Mouse (Mus musculus) c-Kit-positive CD71-positive TER-119-positive erythroid progenitor cells, embryonic 14.5 days (primary cell): ENCODE data around the gene Wipi2.

ENCODE experiments used
- DNase-seq: peaks from one replicate; pipeline ENCODE4 v3.0.0-alpha.2; 2013; ENCODE audit warnings: low spot score

Gene Wipi2

DNA sequence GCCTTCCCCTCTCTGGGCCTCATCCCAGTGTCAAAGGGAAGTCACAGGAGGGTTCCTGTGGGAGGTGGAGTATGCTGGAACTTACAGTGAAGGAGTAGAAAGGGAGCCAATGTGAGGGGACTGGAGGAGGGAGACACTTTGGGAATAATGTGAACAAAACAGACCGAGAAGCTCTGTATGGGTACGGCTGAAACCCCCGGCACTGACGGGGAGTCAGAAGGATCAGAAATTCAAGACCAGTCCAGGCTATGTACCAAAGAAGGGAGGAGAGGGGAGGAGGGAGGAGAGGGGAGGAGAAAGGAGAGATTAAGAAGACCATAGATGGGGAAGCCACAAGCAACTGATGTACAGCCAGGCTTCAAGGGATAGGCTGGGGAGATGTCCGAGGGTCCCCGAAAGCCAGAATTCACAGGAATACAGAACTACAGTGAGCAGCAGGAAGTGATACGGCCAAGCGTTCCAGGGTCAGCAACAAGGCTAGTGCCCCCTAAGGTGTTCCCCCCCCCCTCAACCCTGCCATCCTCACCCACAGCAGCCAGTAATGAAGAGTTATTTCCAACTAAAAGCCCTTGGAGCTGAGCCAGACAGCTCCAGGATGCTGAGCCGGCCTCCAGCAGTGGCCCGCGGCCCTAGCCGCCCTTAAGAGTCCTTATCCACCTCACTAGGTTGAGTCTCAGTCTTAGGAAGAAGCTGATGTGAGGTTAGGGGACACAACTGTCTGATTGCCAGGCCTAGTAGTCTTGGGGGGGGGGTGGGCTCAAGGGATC is 65.7 kb downstream of the Wipi2 start:
- DNase-seq = no peak

DNA sequence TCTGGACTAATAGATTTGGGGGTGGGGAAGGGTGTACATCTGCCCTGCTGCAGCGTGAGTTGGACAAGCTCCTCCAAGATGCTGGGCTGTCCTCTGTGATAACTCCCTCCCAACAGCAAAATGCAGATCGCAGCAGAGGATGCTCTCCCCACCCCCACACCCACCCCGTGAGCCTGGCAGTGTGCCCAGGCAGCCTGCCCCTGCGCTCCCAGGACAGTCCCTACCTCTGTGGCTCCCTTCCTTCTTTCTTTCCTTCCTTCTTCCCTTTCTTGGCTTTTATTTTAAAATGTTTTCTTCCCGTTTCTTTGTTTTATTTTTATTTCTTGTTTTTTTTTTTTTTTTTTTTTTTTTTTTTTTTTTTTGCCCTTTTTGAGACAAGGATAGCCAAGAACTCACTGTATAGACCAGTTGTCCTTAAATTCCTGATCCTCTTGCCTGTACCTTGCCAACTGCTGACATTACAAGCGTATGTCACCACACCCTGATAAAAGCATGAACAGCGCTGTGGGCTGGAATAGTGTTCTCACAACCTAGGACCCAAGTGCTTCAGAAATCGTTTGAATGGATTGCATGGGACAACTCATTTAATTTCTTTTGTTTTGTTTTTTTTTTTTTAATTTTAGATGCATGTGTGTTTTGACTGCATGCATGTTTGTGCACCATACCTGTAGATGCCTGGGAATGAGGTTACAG is 66.4 kb downstream of the Wipi2 start:
- DNase-seq = no peak

DNA sequence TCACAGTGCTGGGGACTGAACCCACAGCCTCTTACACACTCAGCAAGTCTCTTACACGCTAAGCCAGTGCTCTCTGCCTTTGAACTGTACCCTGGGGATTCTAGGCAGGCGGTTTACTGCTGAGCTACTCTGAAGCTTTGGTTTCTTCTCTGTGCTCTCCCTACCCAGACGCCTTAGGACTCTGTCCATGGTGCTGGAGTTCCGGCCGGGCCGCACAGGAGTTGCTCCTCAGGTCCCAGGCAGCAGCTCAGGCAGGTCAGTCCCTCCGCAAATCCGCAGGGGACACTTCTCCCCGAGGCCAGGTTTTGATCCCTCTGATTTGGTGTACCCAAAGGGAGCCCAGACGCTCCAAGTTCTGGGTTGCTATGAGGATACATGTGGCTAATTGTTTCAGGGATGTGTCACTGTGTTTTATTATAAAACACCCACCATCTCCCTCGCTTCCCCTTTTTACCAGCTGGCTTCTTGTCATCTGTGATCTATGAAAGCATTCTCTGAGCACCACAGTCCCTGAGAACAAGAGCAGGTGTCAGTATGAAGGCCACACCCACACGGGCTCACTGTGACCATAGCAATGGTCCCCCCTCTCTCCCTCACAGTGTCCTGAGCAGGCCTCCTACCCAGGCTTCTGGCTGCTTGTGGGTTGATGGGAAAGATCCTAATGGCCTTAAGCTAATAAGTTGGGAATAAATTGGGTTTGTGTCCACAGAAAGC is 67.3 kb downstream of the Wipi2 start:
- DNase-seq = no peak

DNA sequence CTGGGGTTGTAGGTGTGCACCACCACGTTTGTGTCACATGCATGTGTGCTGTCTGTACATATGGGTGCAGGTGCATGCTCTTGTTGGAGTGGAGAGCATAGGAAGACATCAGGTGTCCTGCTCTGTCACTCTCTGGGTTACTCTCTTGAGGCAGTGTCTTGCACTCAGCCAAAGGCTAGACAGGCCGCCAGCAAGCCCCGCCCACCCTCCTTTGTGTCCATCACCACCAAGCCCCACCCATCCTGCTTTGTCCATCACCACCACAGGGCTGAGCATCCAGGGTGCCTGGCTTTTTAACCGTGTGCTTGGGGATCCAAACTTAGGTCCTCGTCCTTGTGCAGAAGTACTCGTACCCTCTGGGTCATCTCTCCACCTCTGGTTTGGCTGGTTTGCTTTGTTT is 68.8 kb downstream of the Wipi2 start:
- no peak for DNase-seq

DNA sequence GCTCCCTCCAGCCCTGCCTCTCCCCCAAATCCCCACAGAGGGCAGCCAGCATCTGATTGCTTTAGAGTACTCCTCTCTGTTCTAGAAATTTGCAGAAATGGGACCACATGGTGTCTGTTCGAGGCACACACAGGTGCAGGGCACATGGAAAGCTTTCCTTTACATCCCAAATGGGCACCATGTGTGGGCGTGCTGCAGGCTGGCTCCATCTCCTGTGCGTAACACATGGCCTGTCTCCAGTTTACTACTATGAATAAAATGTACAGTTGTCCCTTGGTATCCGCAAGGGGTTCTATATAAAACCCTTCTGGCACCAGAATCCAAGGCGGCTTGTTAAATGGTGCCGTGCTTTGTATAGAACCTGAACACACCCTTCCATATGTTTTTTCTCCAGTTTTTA is 69.4 kb downstream of the Wipi2 start:
- no peak for DNase-seq

DNA sequence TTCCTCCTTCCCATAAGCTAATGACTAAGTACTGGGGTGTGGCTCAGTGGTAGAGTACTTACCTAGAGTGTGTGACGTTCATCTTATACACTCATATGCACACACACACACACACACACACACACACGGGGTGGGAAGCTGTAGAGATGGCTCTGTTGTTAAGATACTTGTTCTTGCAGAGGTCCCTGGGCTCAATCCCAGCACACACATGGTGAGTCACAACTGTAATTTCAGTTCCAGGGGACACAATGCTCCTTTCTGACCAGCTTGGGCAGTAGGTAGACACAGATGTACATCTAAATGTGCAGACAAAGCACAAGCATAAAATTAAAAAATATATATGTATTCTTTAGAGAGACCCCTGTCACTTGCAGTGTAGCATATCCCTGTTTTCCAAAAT is 70.2 kb downstream of the Wipi2 start:
- DNase-seq = no peak

DNA sequence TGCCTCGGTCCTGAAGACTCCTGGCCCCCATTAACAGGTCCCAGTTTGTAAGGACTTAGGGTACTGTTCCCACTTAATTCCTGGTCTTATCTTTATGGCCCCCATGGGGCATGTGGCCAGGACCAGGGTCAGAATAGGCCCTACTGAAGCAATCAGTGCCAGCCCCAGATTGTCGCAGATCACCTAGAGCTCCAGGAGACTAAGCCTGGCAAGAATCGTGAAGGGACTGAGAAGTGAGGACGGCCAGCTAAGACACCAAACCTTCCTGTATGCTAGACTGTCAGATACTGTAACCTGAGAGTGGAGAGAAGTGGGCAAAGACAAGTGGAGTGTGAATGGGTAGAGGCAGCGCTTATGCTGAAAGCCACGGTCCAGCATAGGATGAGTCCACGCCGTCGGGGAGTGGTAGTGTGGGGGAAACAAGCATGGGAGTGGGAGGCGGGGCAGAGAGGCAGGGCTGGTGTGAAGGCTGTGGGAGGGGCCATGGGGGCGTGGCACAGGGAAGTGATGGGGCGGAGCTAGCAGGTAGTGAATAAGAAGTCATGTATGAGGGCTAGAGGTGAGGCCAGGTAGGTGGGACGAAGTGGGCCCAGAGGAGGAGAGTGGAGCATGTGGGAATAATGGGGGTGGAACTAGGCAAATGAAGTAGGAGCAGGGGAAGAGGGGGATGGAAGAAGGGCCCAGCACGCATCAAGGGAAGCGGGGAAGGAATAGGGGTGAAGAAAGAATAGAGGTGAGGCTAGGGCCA is 73.5 kb downstream of the Wipi2 start:
- no peak for DNase-seq

DNA sequence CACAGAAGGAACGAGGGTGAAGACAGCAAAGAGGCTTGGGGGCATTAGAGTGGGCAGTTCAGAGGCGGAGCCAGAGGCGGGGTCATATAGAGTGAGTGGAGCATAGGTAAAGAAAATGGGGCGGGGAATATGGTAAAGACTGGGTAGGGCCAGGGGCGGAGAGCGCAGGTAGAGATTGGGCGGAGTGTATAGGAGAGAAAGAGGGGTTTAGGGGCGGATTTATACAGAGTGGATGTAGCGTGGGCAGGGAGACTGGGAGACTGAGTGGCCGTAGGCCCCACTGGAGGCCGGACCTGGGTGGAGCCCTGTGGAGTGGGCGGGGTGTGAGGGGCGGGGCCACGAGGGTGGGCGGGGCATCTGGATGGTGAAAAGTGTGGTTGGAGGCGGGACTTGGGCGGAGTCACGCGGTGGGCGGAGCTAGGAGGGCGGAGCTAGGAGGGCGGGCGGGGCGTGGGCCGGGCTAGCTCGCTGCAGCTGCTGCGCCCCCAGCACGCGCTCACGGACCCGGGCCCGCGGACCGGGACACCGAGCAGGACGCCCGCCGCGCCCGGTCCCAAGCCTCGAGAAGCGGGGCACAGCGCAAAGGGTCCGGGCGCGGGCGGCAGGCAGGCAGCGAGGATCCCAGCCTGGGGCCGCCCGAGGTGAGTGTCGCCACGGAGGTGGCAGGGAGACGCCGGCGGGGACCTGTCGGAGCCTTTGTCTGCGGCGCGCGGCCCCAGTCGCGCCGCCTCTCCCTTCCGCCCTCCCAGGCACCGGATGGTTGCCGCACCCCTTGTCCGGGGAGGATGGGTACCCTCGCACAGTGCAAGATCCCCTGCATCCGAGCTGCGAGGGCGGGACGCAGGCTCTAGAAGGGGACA is 74.4 kb downstream of the Wipi2 start:
- no peak for DNase-seq

DNA sequence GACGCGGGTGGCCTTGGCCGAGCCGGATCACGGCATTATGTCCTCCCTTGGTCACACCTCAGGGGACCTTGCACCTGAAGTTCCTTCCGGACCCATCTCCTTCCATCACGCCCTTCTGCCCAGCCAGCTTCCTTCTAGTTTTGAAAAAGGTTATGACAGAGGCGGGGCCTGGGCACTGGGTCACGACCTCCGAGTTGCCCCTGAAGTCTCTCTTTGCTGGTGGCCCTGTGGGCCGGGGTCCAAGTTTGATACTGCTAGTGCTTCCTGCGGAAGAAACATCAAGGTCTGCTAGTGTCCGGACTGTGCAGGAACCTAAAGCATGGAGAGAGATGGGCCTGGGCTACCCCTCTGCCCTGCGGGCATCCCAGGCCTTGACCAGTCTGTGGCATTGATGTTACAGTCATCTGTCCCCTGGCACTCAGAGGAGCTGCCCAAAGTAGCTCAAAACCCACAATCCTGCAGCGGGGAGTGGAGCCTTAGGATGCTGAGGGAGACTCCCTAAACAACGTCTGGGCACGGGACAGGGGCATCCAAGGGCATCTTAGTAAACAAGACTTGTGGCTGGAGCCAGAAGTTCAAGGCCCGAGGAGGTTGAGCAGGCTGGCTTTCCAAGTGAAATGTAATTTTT is 75.1 kb downstream of the Wipi2 start:
- no peak for DNase-seq

DNA sequence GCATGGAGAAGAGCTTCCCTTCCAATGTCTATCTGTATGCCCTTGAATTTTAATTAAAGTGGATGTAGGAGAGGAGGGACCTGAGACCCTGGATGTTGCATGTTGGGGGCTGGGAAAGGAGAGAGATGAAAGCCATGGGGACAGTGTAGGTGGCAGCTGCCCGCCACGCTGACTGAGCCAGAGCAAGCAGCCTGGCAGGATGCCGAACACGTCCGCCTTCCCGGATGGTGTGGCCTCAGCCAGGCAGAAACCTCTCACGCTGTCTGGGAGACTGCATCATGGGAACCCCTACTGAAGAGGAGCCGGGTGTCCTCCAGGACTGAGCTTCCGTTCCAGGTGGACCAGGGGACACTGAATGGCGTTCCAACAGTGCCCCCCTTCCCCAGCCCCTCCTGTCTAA is 76.1 kb downstream of the Wipi2 start:
- DNase-seq = no peak

DNA sequence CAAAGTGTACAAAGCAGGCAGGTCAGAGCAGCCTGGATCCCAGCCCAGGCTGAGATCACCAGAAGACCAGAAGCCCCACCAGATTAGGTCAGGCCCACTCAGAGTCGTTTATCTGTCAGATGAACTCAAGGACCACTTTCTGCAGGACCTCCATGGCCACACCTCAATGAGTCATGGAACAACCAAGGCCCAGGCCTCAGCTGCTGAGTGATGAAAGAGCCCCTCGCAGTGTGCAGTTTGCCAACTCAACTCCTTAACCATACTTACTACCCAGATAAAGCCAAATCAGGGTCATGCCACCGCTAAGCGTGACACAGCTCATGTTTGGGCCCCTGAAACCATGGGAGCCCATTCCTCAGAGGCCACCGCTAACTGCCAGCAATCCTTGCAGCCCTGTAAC is 80.2 kb downstream of the Wipi2 start:
- no peak for DNase-seq

DNA sequence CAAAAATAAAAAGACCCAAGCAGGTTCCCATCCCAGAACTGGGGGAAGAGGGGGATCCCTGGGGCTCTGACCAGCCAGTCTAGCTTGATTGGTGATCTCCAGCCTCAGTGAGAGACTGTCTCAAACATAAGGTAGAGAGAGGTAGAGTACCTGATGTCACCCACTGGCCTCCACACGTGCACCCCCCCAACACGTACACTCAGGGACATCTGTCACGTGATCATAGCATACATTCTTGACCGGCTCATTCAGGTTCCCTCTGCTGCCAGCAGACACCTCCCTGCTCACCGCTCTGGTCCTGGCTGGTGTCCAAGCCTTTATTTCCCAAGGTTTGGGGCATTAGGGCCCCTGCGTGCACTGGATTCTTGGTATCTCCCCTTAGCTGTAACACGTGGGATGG is 81.9 kb downstream of the Wipi2 start:
- DNase-seq = no peak

DNA sequence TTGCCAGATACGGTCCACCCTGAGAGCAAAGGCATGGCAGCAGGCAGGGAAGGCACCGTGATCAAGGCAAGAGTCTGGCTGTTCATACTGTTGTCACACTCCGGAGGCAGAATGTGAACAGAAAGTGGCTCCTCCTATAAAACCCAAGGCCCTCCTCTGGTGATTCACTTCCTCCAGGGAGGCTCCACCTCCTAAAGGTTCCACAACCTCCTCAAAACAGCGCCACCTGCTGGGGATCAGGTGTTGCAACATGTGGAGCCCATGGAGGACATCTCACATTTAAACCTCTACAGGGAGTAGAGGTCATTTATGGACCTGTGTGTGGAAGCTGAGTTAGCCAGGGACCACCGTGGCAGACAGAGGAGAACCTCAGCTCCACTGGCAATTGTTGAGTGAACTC is 84.9 kb downstream of the Wipi2 start:
- no peak for DNase-seq

DNA sequence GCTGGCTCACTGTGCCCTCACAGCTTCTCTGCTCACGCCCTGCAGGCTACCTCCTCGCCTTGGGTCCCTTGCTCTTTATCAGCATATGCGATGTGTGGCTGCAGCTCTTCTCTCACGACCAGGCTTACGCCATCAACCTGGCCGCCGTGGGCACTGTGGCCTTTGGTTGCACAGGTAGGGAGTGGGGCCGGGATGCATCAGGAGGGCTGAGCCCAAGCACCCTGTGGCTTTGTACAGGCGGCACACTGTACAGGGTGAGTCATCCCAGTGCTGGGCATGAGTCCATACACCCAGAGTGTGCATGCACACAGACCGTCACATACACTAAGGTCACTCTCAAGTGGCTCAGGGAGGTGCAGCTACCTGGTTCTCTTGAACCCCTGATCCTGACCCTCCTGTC is 86.5 kb downstream of the Wipi2 start:
- no peak for DNase-seq

DNA sequence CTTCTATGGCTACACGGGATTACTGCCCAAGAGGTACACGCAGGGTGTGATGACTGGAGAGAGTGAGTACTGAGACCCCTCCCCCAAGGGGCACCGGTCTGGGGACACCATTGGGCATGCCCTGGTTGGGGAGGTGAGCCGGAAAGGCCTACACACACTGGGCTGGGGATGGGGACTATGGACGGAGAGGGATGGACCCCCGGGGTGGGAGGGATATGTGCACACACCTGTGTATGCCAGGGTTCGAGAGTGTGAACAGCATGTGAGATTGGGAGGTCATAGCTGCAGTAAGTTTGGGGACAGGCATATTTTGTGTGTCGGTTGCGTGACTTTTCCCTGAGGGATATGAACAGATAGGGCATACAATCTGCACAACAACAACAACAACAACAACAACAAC is 87.6 kb downstream of the Wipi2 start:
- no peak for DNase-seq

DNA sequence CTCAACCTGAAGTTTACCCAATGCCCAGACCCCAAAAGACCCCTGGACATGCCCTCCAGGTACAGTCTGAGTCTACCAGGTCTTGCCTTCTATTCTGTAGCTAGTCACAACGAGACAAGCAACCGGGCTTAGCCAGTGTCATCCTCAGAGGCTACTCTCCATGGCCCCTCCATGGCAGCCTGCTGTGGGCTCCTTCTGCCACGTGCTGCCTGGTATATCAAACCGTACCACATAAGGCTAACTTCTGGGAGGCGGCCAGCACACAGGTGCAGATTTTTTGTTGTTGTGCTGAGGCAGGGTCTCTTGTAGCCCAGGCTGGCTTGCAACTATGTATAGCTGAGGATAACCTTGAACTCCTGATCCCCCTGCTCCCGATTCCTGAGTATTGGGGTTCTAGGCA is 88.6 kb downstream of the Wipi2 start:
- DNase-seq = no peak

DNA sequence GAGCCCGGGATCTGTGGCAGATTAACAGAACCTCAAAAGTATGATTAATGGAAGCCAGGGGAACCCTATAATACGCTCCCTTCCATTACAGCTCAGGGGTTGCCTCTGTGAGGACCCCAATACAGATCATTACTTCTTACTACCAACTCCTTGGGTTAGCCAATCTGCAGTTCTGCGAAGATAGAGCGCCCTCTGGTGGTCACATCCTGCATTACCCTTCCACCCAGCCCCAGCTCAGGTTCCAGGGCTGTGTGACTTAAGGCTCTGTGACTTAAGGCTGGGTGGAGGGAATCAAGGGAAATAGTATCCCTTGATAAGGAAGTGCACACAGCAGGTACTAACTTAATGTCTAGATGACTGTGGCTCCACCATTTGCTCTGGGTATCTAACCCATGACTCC is 90.5 kb downstream of the Wipi2 start:
- peak; percentile 68 for DNase-seq

DNA sequence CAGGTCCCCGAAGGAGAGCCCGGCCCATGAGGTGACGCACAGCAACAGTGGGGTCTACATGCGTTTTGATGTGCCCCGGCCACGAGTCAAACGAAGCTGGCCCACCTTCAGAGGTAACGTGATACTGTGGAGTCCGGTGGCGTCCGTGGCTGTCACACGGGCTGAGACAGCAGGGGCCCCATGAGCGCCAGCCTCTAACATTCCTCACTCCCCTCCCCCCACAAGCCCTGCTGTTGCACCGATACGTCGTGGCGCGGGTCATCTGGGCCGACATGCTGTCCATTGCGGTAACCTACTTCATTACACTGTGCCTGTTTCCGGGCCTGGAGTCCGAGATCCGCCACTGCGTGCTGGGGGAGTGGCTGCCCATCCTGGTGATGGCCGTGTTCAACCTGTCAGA is 91.0 kb downstream of the Wipi2 start:
- DNase-seq = no peak

DNA sequence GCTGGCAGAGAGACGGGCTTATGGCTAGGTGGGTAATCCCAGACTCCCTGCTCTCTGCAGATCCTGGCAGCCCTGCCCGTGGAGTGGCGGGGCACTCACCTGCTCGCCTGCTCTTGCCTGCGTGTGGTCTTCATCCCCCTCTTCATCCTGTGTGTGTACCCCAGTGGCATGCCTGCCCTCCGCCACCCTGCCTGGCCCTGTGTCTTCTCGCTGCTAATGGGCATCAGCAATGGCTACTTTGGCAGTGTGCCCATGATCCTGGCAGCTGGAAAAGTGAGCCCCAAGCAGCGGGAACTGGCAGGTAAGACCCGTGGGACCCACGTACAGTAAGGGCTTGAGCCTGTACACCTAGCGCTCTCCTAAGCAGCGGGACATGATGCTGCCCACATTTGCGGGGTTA is 92.4 kb downstream of the Wipi2 start:
- no peak for DNase-seq
